Mouse (Mus musculus) gastrocnemius, postnatal 14 days (tissue): ENCODE measurements at regions not wholly inside any gene's neighbourhood (a gene's known extent, or its start where the extent isn't known, plus 50 kb on each side); places are given as distances from the start of the nearest gene placed in this dataset.

Experiments used
- DNase-seq: peaks from one replicate; pipeline ENCODE4 v3.0.0; 2021; ENCODE audit warnings: mixed read lengths
- intact Hi-C: fragments of 180-260 bp; cut with DNase I; formaldehyde crosslinking; loops from one replicate; pipeline ENCODE4 v1.15.1; 2025; ENCODE audit warnings: low total_unique reads

DNA sequence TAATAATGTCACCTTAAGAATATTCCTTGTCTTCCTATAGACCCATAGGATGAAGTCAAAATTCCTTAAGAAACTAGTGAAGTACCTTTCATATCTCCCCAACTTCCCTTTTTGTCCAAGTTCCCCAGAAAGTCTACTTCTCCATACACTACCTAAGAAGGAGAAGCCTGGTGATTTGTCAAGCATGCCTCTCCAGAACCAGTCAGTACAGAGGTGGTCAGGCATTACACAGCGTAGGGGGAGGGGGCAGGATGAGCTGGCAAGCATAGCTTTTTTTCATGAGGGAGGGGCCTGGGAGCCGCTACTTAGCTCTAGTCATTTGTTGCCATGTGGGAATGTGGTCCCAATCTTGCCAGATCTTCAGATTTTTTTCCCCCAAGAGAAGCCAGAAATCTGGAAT is 54.0 kb upstream of the Satb2 start:
- DNase-seq, result no peak
- intact Hi-C loops, result no loop called here

DNA sequence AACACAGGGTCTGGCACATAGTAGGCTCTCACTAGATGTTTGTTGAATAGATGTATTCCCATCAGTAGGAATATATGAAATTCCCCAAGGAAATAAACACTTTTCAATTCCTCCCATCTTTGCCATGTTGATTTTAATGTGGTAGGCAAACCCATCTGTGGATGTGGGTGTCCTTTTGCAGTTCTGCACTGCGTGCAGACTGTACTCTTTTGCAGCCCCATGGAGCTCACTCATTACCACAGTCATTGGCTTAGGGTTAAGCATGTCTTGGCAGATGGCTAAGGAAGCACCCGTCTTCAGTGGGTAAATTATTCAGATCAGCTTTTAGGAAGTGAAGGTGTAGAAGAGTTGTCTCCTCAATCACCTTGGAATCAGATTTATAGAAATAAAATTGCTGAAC is 54.8 kb upstream of the Satb2 start:
- no peak for DNase-seq
- intact Hi-C loops, result no loop called here

DNA sequence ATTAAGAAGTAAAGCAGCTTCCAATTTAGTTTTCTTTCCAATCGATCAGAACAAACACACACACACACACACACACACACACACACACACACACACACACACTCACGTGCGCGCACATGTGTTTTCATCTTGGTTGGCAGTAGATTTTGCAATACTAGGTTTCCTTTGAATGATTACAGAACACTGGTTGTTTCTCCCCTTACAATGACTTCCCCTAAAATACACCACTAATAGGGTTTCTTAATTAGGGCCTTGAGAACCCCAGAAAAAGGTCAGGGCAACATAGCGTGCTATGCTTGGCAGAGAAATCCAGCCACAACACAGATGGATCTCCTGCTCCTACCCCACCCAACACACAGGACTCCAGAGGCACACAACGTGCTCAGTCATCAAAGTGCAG is 56.0 kb upstream of the Satb2 start:
- intact Hi-C loops, result no loop called here
- DNase-seq, result no peak

DNA sequence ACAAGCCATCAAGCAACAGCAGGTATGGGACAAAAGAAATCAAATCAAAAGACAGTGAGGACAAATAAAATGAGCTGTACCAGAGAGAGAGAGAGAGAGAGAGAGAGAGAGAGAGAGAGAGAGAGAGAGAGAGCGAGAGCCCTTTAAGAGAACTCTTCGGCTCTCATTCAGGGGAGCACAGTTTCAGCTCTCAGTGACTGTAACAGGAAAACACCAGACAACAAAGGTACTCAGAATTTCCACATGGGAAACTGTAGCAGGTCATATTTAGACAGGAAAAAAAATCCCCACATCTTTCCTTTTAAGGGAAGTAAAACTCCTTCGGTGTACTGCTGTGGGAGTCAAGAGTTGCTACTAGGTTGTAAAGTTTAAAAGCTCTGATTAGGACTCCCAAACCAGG is 57.9 kb upstream of the Satb2 start:
- intact Hi-C loops, result no loop called here
- DNase-seq, result no peak

DNA sequence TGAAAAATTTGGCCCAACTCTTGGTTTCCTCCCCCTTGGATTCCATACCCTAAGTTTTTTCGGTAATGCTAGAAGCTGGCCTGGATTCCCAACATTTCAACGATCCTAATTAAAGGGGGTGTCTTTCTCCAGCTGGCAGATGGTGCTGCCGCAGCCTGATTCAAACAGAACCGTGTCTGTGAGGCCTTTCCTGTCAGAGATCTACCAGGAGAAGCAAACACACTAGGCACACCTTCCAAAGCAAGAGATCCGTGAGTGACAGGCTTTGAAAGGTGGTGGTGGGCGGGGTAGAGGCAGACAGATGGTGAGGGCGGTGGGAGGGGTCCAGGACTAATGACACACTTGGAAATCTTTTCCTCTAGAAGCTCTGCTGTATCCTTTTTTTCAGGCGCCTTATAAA is 61.8 kb upstream of the Satb2 start:
- intact Hi-C loops, result no loop called here
- no peak for DNase-seq

DNA sequence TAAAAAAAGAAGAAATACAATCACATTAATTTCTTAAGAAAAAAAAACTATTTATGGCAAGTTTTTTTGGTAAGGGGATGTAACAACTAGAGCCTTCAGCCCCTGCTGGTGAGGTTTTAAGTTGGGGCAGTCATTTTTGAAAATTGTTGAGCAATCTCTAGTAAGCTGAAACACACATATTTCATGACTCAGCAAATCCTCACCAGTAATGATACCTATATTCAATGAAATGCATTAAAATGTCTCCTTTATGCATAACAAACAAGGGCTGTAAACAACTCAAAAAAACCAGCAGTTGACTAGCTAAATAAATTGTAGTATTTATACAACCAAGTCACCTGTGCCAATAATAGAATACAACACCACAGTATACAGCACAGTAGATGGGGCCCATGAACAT is 63.1 kb upstream of the Satb2 start:
- intact Hi-C loops, result no loop called here
- no peak for DNase-seq

DNA sequence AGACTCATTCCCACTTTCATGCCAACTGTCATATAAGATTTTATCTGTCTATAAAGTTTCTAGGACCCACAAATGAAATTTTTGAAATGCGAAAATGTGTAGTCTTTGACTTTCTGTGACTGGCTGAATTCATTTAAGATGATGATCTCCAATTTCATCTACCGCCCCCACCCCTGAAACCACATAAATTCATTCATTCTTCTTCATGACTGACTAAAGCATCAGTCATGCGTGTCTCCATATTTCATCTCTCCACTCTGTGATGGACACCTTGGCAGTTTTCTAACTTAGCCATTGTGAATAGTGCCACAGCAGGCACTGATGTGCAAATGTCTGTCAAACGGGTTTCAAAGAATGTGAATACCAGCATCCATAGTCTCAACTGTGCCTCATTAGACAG is 75.4 kb upstream of the Satb2 start:
- DNase-seq, result no peak
- intact Hi-C loops, result no loop called here

DNA sequence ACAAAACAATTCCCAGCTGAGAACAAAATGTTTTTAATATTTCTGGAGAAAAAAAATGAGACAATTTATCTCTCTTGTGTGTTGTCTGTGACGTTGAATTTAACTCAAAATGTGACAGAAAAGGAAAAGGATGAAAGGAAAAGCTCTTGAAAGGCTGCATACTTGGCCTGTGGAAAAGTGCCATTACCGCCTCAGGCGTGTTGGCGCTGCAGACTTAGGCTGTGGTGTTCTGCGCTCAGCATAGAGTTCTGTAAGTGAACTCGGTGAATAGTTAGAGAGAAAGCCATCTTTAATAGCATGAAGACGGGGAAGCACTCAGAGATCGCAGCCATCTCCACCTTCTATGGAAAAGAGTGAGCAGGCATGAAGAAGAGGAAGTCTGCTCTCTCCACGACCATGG is 77.5 kb upstream of the Satb2 start:
- intact Hi-C loops, result no loop called here
- no peak for DNase-seq

DNA sequence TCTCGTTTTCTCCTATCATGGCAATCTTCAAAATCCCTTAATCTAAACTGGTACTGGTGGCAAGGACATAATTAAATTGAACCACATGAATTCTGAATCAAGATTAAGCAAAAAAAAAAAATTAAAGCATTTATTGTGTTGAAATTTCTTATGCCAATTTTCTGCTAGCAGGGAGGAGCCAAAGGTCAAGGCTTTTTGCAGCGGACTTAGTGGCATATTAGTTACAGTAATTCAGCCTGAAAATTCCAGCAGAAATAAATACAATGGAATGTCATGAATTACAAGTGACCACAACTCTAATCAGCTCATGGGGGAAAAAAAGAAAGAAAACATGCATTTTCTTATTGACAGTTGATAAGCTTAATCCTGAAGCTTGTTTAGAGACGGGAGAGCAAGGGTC is 80.8 kb upstream of the Satb2 start:
- intact Hi-C loops, result no loop called here
- DNase-seq, result no peak

DNA sequence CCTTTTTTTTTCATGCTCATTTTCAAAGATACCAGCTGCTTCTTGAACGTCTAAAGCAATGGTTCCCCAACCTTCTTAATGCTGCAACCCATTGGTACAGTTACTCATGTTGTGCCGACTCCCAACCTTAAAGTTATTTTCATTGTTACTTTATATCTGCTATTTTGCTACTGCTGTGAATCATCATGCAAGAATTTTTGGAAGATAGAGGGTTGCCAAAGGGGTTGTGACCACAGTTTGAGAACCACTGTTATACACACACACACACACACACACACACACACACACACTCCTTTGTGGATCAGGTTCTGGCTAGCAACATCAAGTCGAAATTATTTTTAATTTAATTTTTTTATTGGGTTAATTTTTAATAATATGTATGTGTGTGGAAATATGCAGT is 96.8 kb upstream of the Satb2 start:
- no peak for DNase-seq
- intact Hi-C loops, result no loop called here

DNA sequence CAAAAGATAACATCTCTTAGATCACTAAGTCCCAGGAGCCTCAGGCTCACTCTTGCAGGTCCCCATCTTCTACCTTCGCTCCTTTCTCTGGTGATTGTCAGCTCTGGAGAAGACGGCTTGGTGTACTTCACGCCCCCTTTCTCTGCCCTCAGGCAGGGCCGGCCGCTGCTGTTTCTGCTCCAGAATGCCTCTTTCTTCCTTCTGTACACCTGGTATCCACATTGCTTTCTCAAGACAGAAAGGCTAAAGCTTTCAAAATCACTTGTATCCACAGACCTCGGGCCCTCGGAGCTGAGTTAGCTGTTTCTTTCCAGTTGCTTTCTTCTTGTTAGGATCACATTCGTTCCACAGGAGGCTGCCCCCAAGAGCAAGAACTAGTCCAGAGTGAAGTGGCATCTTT is 98.2 kb upstream of the Satb2 start:
- no peak for DNase-seq

DNA sequence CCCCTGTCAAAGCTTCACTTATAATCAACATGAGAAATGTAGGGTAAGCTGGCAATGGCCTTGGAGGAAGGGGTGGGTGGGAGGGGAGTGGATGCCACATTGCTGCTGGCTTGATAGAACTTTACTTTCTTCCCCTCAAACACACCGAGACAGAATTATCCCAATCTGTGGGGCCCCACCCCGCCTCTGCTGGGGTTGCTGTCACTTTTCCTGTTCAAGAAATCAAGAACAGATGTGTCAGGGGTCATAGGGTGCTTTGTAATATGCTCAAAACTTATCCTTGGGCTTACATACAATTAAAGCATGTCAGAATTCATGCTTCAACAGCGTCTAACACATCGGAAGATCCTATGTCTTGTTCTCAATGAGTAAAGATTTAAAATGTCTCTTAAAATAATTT is 101.9 kb upstream of the Satb2 start:
- intact Hi-C loops, result no loop called here
- DNase-seq, result no peak

More for the DNA sequence above, 98.2 kb upstream of the Satb2 start:
- intact Hi-C loops, result no loop called here

DNA sequence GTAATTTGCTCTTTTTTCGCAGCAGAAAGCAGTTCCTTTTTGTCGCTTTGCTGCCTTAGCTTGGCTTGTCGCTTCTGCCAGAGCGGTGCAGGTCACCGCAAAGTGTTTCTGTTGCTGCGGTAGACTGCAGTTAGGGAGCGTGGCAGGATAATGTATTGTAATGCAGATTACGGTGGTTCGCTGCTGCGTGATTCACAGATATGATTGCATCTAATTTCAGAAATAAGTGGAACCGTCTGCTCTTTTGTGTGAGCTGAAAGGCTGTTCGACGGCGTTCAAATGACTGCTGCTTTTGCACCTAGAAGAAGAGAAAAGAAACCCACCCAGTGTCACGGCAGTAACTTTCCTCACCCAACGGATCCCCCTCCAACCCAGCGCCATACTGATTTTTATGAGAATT is 104.7 kb upstream of the Satb2 start:
- no peak for DNase-seq
- intact Hi-C loops, result no loop called here

DNA sequence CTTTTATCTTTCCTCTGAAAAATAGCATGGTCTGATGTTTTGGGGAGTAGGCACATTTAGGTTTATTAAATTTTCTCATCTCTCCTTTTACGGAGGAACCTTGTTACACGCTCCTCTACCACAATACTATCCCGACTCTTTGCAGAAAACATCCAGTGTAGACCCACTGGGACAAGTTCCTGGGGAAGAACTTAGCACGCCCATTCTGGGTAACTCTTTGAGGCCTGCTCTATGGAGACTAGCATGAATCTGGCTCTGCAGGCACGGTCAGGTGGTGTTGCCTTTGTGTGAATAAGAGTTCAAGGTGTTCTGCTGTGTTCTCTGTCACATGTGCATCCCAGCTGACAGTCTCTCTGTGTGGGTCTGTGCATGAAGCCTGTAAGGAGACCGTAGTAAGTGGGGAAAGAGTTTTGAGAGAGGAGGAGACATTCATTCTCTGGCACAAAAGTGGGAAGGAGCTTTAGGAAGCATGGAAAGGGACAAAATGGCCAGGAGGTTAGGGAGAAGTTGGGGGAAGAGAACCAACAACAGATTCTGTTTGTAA is 105.2 kb upstream of the Satb2 start:
- no peak for DNase-seq
- intact Hi-C loops, result no loop called here

DNA sequence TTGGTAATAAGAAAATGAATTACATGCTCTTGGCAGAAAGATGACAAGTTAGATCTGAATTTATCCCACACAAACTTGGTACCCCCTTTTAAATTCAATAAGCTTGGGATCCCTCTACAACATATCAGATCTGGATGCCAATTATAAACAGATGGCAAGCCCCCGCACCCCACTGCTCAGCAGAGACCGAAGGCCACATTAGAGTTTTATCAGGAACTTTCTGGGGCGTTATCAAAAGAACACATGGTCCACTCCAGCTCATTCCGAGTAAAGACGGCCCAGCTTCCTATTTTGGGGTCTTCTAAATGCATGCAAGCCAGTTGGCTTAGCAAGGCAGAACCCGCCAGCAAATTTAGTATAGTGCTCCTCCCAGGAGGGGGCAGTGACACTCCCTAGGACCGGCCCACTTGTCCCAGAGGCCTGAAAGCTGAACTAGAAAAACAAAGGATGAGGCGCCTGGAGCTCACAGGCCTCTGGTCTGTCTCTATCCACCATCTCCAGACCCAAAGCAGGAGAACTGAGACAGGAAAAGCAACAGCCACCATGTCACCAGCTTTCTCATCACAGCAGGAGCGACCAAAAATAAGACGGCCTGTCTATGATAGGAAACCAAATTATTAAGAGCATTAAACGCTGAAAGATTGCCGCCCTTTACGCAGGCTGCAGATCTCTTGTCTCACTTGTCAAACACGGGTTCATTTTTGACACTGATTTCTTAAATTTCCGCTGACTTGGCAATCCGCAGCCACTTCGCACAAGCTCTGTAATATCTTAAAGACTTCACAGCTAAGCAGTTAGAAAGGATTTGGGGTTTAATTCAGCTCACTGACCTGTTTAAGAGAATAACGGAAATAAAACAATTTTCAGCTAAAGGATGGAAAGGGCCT is 117.2 kb upstream of the Satb2 start:
- DNase-seq, result no peak
- intact Hi-C loops, result no loop called here

DNA sequence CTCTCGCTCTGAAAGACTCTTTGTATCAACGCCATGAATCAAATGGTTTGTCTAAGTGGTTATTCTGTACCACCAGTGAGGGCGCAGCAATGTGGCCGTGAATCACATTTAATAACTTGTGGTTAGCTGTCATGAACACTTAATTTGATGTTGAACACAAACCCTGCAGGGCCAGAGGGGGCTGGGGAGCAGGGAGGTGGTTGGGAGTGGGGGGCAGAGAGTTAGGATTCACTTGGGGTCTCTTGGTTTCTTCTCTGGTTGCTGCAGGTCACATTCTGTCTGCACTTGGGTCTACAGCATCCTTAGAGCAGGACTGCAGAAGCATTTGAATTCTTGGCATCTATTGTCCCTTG is 117.8 kb upstream of the Satb2 start:
- intact Hi-C loops, result no loop called here
- DNase-seq, result no peak

DNA sequence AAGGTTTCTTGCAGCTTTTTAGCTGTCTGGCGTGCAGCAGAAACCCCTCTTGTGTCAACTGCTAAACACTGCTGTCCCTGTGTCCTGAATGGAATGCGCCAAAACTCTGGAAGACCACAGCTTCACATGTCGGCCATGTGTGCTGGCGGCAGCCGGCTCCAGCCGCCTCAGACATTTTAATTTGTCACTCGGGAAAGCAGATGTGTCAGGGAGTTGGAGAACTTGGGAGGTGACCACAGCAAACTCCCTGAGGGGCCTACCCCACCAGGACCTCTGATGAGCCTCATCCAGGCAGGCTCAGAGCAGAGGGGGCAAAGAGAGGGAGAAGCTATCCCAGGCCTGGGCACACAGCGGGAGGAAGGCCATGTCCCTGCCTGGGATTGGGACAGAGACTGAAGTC is 118.3 kb upstream of the Satb2 start:
- intact Hi-C loops, result no loop called here
- DNase-seq, result no peak

DNA sequence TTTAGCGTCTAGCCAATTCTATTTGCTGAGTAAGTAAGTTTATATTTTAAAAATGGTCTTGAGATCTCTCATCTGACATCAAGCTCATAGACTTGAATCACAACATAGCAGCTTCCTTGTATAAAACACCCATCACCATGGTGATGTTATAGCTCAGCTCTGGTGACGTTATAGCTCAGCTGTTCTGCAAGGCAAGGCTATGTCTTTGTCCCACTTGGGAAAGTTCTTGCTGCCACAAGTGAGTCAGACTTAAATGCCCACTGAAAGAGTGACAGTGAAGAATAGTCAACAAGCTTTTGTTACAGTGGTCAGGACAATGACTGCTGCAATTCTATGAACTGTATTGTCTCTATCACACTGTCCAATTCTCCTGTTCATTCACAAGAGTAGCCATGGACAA is 122.2 kb upstream of the Satb2 start:
- intact Hi-C loops, result no loop called here

DNA sequence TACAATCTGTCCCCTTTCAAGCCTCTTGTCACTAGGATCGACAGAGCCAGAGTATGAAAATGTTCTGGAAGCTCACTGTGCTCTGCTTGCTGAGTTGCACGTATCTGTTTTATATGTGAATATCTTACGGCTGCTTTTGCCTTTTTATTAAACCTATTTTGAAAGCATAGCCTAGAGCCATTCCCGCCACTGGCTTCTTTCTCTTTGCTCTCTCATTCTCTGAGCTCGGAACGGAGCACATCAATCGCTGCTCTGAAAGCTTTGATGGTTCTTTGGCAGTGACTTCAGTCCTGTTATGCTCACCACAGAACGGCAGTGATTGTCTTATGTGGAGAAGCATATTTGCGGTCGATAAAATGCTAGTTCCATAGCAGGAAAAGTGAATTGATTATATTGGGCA is 128.9 kb upstream of the Satb2 start:
- intact Hi-C loops, result no loop called here
- DNase-seq, result no peak

More for the DNA sequence above, 122.2 kb upstream of the Satb2 start:
- DNase-seq, result no peak

DNA sequence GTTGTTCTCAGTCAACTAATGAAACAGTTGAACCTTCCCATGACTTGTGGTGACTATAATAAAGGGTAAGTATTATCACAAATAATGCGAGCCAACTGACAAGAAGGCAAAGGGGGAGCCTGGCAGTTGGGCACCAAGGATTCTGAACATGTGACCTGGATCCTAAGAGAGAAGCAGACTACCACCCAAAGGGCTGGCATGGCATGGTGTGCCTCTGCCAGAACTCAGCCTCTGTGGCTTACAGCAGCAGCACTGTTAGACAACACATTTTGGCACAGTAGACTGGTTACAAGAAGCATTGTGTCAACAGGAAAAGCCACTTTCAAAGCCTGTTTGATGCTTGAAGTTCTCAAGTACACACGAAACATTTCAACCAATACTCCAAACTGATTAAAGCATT is 142.2 kb upstream of the Satb2 start:
- intact Hi-C loops, result no loop called here
- no peak for DNase-seq

DNA sequence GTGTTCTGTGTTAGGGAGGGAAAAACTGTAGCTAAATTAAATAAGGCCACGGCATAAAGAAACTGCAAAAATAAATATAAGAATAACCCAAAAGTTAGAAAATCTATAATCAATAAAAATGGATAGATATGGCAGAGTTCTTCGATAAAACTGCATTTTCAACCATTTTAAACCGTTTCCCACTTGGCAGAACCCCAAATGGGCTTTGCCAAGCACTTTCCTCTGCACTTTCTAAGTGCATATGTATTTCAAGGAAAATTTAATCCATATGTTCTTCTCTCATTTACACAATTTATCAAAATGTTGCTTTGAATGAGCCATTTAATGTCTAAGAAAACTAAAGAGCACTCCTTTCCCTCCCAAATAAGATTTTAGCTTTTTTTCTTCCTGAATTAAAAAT is 165.7 kb upstream of the Satb2 start:
- no peak for DNase-seq
- intact Hi-C loops, result no loop called here

DNA sequence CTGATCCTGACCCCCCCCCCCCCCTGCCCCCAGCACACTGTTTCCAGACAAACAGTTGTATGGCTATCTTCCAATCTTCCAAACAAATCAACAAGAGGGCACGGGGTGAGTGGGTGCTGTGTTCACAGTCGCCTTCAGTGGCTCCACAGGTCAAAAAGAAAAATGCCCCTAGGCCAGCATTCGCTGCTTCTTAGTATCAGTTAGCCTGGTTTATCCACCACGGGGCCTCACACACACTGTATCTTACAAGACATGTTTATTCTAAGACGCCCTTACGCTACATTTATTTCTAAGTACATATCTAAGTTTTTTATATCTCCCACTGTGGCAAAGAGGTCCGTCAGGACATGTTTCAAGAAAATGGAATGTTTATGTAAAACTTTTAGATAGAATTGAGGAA is 177.4 kb upstream of the Satb2 start:
- intact Hi-C loops, result no loop called here
- DNase-seq, result no peak
